Mouse (Mus musculus): ENCODE data around the gene Eya2. TPM values are rescaled to one million over a fixed set of nuclear protein-coding genes. Genes with fewer than 3 reads are reported as not detected.

Gene Eya2
- polyA plus RNA-seq, 1 experiment: 2.4 TPM

DNA sequence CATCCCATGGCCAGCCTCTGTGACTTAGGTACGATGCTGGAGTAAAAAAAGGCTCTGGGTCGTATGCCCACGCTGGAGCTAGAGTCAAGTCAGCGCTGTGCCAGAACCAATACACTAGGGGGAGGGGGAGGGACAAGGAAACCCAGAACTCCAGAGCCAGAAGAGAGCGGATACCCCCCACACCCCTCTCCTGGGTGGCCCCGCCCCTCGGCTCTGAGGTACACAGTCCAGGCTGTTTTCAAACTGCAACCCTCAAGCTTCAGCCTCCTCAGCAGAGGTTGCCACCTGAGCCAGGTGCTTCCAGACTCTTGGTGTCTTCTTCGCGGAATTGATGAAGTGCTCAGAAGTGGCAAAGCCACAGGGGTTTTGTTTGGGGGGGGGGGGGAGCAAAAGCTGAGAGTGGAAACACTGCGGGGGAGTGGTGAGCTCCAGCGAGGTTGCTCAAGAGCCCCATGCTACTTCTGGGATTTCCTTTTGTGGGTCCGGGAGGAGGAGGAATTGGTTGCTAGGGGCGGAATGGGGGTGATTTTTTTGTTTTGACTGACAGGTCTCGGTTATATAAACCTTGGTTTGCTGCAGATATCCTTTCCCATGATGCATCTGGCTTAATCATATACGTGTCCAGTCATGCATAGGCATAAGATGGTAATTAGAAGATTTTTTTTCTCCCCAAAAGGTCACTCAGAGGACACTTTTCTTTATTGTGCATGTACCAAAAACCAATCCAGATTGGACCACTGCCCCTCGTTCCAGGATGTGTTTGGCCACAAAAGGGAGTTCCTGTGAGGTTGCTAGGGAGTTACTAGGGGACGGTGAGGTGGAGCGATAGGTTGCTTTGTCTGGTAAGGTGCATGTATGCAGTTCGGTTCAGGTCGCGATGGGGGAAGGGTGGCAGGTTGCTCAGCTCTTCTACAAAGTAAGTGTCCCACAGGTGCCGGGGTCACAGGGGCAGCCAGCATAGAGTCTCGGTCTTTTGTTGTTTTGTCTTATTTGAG lies 122.6 kb downstream of the Eya2 start:
- 77% methylated on average over 23 of the region's 23 CpGs for WGBS
- TF ChIP-seq CTCF (IDR thresholded peaks at IDR 0.05; ENCODE audit: control insufficient read depth, insufficient read depth, low read length): no peak
- TF ChIP-seq POLR2A (IDR thresholded peaks at IDR 0.05; ENCODE audit: borderline replicate concordance, control insufficient read depth, low read depth, low read length): no peak
- no peak overlapping the region for H3K27ac ChIP-seq (ENCODE audit: control insufficient read depth, insufficient read depth, low read depth, low read length, poor library complexity)
- no peaks in the 10 kb centered on the region for H3K4me1 ChIP-seq (ENCODE audit: control insufficient read depth, insufficient read depth, low read length)
- no peak overlapping the region for H3K4me3 ChIP-seq (replicated peaks; ENCODE audit: control insufficient read depth, low read depth, low read length)

DNA sequence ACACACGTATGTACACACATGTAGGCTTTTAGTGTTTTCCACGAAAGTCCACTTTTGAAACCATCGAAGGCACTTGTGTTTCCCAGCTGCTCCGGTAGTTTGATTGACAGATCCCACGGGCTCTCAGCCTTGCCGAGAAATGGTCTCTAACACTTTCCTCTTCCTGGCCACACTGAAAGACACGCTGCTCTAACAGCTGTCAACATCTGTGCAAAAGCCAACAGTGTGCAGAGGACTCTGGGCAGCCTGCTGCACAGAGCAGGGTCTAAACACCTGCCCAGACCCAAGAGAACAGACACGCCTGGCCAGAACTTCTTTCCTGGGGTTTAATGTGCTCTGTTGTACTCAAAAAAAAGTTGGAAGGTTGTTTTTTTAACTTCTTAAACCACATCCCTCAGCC lies 124.5 kb downstream of the Eya2 start:
- 81% methylated on average over 8 of the region's 8 CpGs for WGBS
- Histone ChIP-seq H3K4me3 (replicated peaks; ENCODE audit: control insufficient read depth, low read depth, low read length) (no peak overlapping the region), H3K27ac (ENCODE audit: control insufficient read depth, insufficient read depth, low read depth, low read length, poor library complexity) (no peak overlapping the region), H3K4me1 (ENCODE audit: control insufficient read depth, insufficient read depth, low read length) (no peaks in the 10 kb centered on the region)
- TF ChIP-seq POLR2A (IDR thresholded peaks at IDR 0.05; ENCODE audit: borderline replicate concordance, control insufficient read depth, low read depth, low read length): no peak

DNA sequence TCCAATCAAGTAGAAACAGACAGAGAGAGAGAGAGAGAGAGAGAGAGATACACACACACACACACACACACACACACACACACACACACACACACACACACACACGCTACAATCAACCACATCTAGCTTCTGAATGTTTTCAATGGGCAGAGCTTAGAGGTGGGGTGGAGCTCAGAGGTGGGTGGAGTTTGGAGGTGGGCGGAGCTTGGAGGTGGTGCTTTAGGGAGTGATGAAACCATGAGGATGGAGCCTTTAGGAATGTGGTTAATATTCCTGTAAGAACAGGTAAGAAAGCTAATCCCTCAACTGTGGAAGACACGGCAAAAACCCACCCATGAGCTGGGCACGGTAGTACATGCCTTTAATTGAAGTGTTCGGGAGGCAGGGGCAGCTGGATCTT lies 127.1 kb downstream of the Eya2 start:
- Histone ChIP-seq H3K4me3 (replicated peaks; ENCODE audit: control insufficient read depth, low read depth, low read length) (no peak overlapping the region), H3K4me1 (ENCODE audit: control insufficient read depth, insufficient read depth, low read length) (no peaks in the 10 kb centered on the region), H3K27ac (ENCODE audit: control insufficient read depth, insufficient read depth, low read depth, low read length, poor library complexity) (no peak overlapping the region)
- WGBS: 79% methylated on average over 5 of the region's 5 CpGs
- no peak for TF ChIP-seq CTCF (IDR thresholded peaks at IDR 0.05; ENCODE audit: control insufficient read depth, insufficient read depth, low read length)
- no peak for TF ChIP-seq POLR2A (IDR thresholded peaks at IDR 0.05; ENCODE audit: borderline replicate concordance, control insufficient read depth, low read depth, low read length)

DNA sequence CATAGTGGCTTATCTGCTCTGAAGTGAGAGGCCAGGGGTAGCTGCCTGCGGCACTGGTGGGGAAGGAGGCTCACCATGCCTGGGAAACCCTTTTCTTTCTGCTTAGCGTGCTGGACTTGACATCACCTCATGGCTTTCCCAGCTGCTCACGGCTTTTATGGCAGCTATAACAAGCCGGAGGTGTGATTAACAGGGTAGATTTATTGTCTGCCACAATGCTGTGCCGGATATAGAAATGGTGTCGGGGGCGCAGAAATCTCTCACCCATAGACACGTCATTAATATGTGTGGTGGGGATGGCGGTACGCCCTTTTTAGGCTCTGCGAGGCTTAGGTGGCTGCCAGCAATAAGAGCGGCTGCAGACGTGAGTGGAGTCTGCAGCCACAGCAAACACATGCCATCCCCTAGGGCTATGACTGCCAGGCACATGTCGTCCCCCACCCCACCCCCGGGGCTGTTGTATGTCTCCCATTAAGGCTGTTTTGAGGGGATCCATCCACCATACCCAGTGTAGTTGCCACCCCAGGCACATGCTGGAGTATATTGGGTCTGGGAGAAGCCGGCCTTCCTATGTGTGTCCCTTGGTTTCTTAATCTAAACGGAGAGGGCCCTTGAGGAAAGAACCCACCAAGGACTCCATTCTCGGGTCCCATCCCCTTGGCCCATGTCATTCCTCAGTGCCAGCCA lies 137.9 kb downstream of the Eya2 start:
- Histone ChIP-seq H3K27ac (ENCODE audit: control insufficient read depth, insufficient read depth, low read depth, low read length, poor library complexity) (no peak overlapping the region), H3K4me3 (replicated peaks; ENCODE audit: control insufficient read depth, low read depth, low read length) (no peak overlapping the region), H3K4me1 (ENCODE audit: control insufficient read depth, insufficient read depth, low read length) (no peaks in the 10 kb centered on the region; the same call in 1 of the 2 replicates)
- 90% methylated on average over 18 of the region's 18 CpGs for WGBS
- no peak for TF ChIP-seq POLR2A (IDR thresholded peaks at IDR 0.05; ENCODE audit: borderline replicate concordance, control insufficient read depth, low read depth, low read length)
- TF ChIP-seq CTCF (IDR thresholded peaks at IDR 0.05; ENCODE audit: control insufficient read depth, insufficient read depth, low read length): no peak

DNA sequence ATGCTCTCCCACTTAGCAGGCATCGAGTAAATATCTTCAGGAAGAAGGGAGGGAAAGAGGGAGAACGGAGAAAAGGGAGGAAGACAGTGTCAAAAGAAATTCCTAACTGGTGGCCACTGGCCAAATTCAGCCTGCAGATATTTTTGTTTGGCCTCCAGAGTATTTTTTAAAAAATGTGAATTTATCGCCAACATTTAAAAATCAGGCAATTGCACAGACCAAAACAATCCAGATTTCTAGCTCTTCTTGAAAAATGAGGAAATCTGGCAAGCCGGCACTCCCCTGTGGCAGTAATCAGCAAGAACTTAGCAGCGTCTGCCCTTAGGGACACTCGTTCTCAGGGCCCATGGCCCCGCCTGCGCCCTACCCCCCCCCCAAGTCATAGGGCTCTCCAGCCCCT lies 138.9 kb downstream of the Eya2 start:
- H3K27ac ChIP-seq (ENCODE audit: control insufficient read depth, insufficient read depth, low read depth, low read length, poor library complexity): no peak overlapping the region
- no peak for TF ChIP-seq POLR2A (IDR thresholded peaks at IDR 0.05; ENCODE audit: borderline replicate concordance, control insufficient read depth, low read depth, low read length)
- TF ChIP-seq CTCF (IDR thresholded peaks at IDR 0.05; ENCODE audit: control insufficient read depth, insufficient read depth, low read length): no peak
- no peaks in the 10 kb centered on the region; the same call in 1 of the 2 replicates for H3K4me1 ChIP-seq (ENCODE audit: control insufficient read depth, insufficient read depth, low read length)
- H3K4me3 ChIP-seq (replicated peaks; ENCODE audit: control insufficient read depth, low read depth, low read length): no peak overlapping the region
- 79% methylated on average over 8 of the region's 8 CpGs for WGBS

DNA sequence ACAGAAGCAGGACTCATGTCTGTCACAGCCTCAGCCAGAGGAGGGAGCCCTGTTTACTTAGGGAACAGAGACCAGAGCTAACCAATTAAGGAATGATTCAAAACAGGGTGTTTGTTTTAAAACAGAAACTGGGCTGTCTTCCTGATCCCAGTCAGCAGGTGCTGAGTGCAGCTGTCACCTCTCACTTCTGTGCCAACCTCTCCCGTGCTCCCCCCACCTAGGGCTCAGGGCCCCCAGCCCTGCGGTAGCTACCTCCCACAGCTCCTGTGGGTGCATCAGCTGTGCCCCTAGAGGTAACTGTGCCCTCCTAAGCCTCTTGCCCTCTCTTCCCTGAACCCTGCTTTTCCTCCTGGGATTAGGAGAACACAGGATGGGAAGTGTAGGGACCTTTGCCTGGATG lies 141.5 kb downstream of the Eya2 start:
- no peak for TF ChIP-seq POLR2A (IDR thresholded peaks at IDR 0.05; ENCODE audit: borderline replicate concordance, control insufficient read depth, low read depth, low read length)
- TF ChIP-seq CTCF (IDR thresholded peaks at IDR 0.05; ENCODE audit: control insufficient read depth, insufficient read depth, low read length): no peak
- no peaks in the 10 kb centered on the region; the same call in 1 of the 2 replicates for H3K4me1 ChIP-seq (ENCODE audit: control insufficient read depth, insufficient read depth, low read length)
- no peak overlapping the region for H3K27ac ChIP-seq (ENCODE audit: control insufficient read depth, insufficient read depth, low read depth, low read length, poor library complexity)
- no peak overlapping the region for H3K4me3 ChIP-seq (replicated peaks; ENCODE audit: control insufficient read depth, low read depth, low read length)
- 79% methylated on average over 2 of the region's 2 CpGs for WGBS

DNA sequence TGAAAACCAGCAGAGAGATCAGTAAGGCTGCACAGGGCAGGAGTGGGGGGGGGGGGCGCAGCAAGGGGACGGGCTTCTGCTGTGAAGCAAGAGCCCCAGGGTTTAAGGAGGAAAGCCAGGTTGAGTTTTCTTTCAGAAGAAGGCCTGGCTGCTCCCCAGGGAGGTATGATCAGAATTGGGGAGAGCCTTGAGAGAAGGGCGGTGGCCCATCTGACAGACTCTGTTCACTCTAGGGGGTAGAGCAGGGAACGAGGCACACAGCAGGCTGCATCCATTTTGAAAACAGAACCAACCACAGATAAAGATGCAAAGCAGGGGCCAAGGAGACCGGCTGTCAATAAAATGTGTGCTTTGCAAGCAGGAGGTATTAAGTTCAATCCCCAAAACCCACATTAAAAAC lies 145.5 kb downstream of the Eya2 start:
- no peak for TF ChIP-seq POLR2A (IDR thresholded peaks at IDR 0.05; ENCODE audit: borderline replicate concordance, control insufficient read depth, low read depth, low read length)
- TF ChIP-seq CTCF (IDR thresholded peaks at IDR 0.05; ENCODE audit: control insufficient read depth, insufficient read depth, low read length): no peak
- 75% methylated on average over 5 of the region's 5 CpGs for WGBS

DNA sequence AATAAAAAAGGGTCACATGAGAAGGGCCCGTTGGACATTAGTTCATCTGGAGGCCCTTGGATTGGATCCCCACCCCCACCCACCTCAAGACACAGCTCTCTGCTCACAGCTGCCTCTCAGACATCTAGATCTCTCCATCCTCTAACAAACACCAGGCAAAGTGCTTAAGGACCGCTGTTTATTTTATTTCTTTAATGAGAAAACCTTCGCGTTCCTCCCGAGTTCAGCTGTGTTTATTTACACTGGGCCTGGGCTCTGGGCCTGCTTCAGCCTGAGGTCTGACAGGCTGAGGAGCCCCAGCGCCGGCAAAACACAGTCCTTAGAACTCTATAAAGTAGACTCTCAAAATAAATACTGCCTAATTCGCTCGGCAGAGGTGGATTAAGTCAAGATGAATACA lies 146.2 kb downstream of the Eya2 start:
- H3K4me3 ChIP-seq (replicated peaks; ENCODE audit: control insufficient read depth, low read depth, low read length): no peak overlapping the region
- H3K4me1 ChIP-seq (ENCODE audit: control insufficient read depth, insufficient read depth, low read length): no peaks in the 10 kb centered on the region; the same call in 1 of the 2 replicates
- WGBS: 80% methylated on average over 9 of the region's 9 CpGs
- H3K27ac ChIP-seq (ENCODE audit: control insufficient read depth, insufficient read depth, low read depth, low read length, poor library complexity): no peak overlapping the region
- TF ChIP-seq CTCF (IDR thresholded peaks at IDR 0.05; ENCODE audit: control insufficient read depth, insufficient read depth, low read length) (no peak), POLR2A (IDR thresholded peaks at IDR 0.05; ENCODE audit: borderline replicate concordance, control insufficient read depth, low read depth, low read length) (no peak)

More for the DNA sequence above, 145.5 kb downstream of the Eya2 start:
- H3K4me1 ChIP-seq (ENCODE audit: control insufficient read depth, insufficient read depth, low read length): no peaks in the 10 kb centered on the region; the same call in 1 of the 2 replicates
- no peak overlapping the region for H3K27ac ChIP-seq (ENCODE audit: control insufficient read depth, insufficient read depth, low read depth, low read length, poor library complexity)
- H3K4me3 ChIP-seq (replicated peaks; ENCODE audit: control insufficient read depth, low read depth, low read length): no peak overlapping the region
